Mouse (Mus musculus): Measurements from ENCODE around the gene Sept9.

GRCm38 (mm10) chr11:117196681-117197080 is 2.8 kb upstream of the Sept9 start:
- no peak for TF ChIP-seq CTCF (IDR thresholded peaks at IDR 0.05; ENCODE audit: extremely low read depth, insufficient read depth, insufficient read length, insufficient replicate concordance)
- TF ChIP-seq POLR2A (IDR thresholded peaks at IDR 0.05; ENCODE audit: low read depth, low read length): no peak
